Mouse (Mus musculus): ENCODE results near the gene Ptprcap.

Gene Ptprcap

GRCm38 (mm10) chr19:4146366-4147021 lies 6.9 kb upstream of the Ptprcap start:
- CTCF ChIA-PET = no interaction called here

- CTCF ChIA-PET = interaction anchor here (0.7 kb wide), 1 partner anchor 13 kb away, joined by 3 read pairs; no protein-coding TSS in a partner anchor
These were observed 6.4 kb upstream of the Ptprcap start for GRCm38 (mm10) chr19:4147022-4147405.

- CTCF ChIA-PET = interaction anchor here (0.7 kb wide), 1 partner anchor 14 kb away, joined by 3 read pairs; no protein-coding TSS in a partner anchor
These were observed 5.5 kb upstream of the Ptprcap start for GRCm38 (mm10) chr19:4147782-4148490.

GRCm38 (mm10) chr19:4148491-4148806 lies 5.0 kb upstream of the Ptprcap start, which contains the start of gene Coro1b:
Gene Coro1b (plus strand): TSS chr19:4148619.
- CTCF ChIA-PET = no interaction called here

GRCm38 (mm10) chr19:4148819-4149218 lies 4.6 kb upstream of the Ptprcap start:
- CTCF ChIA-PET = no interaction called here

GRCm38 (mm10) chr19:4149283-4149682 lies 4.1 kb upstream of the Ptprcap start:
- CTCF ChIA-PET = no interaction called here

GRCm38 (mm10) chr19:4149764-4150461 lies 3.5 kb upstream of the Ptprcap start:
- CTCF ChIA-PET = no interaction called here

GRCm38 (mm10) chr19:4150567-4151487 lies 2.6 kb upstream of the Ptprcap start:
- CTCF ChIA-PET = no interaction called here

GRCm38 (mm10) chr19:4151488-4151860 lies 1.9 kb upstream of the Ptprcap start:
- CTCF ChIA-PET = no interaction called here

GRCm38 (mm10) chr19:4151898-4152297 lies 1.5 kb upstream of the Ptprcap start:
- CTCF ChIA-PET = no interaction called here

- CTCF ChIA-PET = no interaction called here
These were observed 766 bp upstream of the Ptprcap start for GRCm38 (mm10) chr19:4152445-4153231.

GRCm38 (mm10) chr19:4154437-4155222 lies 1.2 kb downstream of the Ptprcap start:
- CTCF ChIA-PET = interaction anchor here (0.6 to 1.1 kb wide), 4 partner anchors 31 to 534 kb away, joined by 3 to 7 read pairs (median 4); partner anchors contain the start of gene Ppp1ca

GRCm38 (mm10) chr19:4155223-4156072 lies 2.0 kb downstream of the Ptprcap start:
- CTCF ChIA-PET = interaction anchor here (0.6 to 0.7 kb wide), 4 partner anchors 21 to 535 kb away, joined by 3 read pairs; partner anchors contain the start of gene Clcf1

GRCm38 (mm10) chr19:4156073-4156579 lies 2.7 kb downstream of the Ptprcap start:
- CTCF ChIA-PET = interaction anchor here (0.6 to 1.0 kb wide), 2 partner anchors 16 to 58 kb away, joined by 3 read pairs; partner anchors contain the start of genes Clcf1 and Gpr152

GRCm38 (mm10) chr19:4156771-4157170 lies 3.4 kb downstream of the Ptprcap start:
- CTCF ChIA-PET = interaction anchor here (1.0 kb wide), 1 partner anchor 17 kb away, joined by 3 read pairs; the partner anchor contains the start of gene Gpr152

GRCm38 (mm10) chr19:4159049-4159448 lies 5.6 kb downstream of the Ptprcap start:
- CTCF ChIA-PET = no interaction called here

GRCm38 (mm10) chr19:4162646-4163542 lies 9.5 kb downstream of the Ptprcap start, which contains the start of gene Rps6kb2:
Gene Rps6kb2 (minus strand): TSS chr19:4163354.
- CTCF ChIA-PET = interaction anchor here (0.6 kb wide), 1 partner anchor 59 kb away, joined by 3 read pairs; no protein-coding TSS in a partner anchor

GRCm38 (mm10) chr19:4163543-4163887 lies 10.1 kb downstream of the Ptprcap start:
- CTCF ChIA-PET = no interaction called here

Data from spleen, embryonic (tissue).